Mouse (Mus musculus) monocyte, adult 2 months (primary cell): ENCODE results near the gene Olfr616.
"Not testable (repeated sequence)": the region's sequence is repeated elsewhere in the genome, so short reads cannot be mapped to it uniquely, and the experiment has no call there.

ENCODE experiments used
- DNase-seq, 2 experiments: peaks; one replicate each; pipeline ENCODE4 v3.0.0; 2022; ENCODE audit warnings: low spot score in 2 of 2, low read depth in 1 of 2

Olfr616 gene

DNA sequence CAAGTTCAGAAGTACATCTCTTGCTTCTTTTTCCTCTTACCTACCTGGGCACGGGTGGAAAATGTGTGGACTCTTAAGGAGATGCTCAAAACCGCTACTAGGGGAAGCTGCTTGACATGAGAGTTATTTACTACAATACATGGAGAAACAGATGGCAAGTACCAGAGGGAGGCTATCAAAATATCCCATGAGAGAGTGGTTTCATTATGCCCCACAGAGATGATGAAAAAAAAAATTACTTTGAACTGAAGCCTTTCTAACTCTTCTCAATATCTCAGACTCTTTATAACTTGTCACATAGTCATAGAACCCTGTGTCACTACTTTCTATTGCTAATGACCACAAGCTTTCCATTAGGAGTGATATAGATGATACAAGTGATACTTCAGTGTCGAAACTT is at the start of gene Olfr616:
Gene Olfr616 (minus strand): TSS at position 101 of the 400 bp plus-strand sequence.
- DNase-seq = no peak

DNA sequence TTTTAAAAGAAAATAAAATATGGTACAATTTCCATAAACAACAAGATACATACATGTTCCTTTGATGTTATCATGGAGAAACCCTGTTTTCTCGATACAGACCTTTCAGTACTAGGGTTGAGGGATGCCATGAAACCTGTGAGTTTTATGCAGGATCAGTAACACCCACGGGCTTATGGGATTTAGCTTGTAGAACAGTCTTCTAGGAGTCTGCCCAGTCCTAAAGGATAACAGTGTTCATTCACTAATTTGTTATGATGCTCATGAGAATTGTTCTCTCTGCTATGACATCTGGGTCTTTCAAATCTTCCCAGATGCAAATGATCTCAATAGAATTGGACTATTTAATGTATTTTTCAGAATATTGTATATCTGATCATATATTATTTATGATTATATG is 43.5 kb upstream of the Olfr616 start, which contains the start of gene Olfr620:
Gene Olfr620 (minus strand): TSS at position 101 of the 400 bp plus-strand sequence.
- no peak for DNase-seq

GRCm38 (mm10) chr7:103607425-103607824 is 38.5 kb upstream of the Olfr616 start:
- no peak for DNase-seq

GRCm38 (mm10) chr7:103600275-103600674 is 31.3 kb upstream of the Olfr616 start, which contains the start of gene Olfr619:
TSS of gene Olfr619 (plus strand) at chr7:103600575.
- no peak for DNase-seq

DNA sequence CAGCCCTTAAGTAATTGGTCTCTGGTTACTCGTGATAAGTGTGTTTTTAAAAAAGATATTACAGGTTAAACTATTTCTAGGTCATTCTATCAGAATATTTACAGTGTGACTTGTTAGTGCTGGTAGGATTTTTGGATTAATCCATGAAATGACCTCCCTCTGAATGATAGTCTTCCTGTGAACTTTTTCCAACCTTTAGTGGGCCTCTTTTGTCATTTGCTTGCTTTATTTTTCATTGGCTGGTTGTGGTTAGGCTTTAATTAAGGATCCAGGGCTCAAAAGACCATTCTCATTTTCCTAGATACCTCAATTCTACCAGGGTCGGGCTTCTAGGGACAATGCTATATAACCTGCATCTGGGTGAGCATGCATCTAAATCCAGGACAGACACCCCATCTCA is 20.9 kb upstream of the Olfr616 start, which contains the start of gene Olfr618:
Gene Olfr618 (plus strand): TSS at position 301 of the 400 bp plus-strand sequence.
- DNase-seq = no peak

GRCm38 (mm10) chr7:103572761-103573160 is 3.8 kb upstream of the Olfr616 start, which contains the start of gene Olfr617:
TSS of gene Olfr617 (plus strand) at chr7:103573061.
- no peak for DNase-seq

- no peak for DNase-seq
Measured at GRCm38 (mm10) chr7:103555779-103556178, 13.2 kb downstream of the Olfr616 start, which contains the start of gene Olfr615. TSS of gene Olfr615 (plus strand) at chr7:103556079.

- DNase-seq = no peak
Measured at GRCm38 (mm10) chr7:103547774-103548173, 21.2 kb downstream of the Olfr616 start, which contains the start of gene Olfr613. TSS of gene Olfr613 (plus strand) at chr7:103548074.

- not testable (repeated sequence) for DNase-seq
Measured at GRCm38 (mm10) chr7:103542617-103543016, 26.3 kb downstream of the Olfr616 start, which contains the start of gene Olfr612. TSS of gene Olfr612 (minus strand) at chr7:103542717.

DNA sequence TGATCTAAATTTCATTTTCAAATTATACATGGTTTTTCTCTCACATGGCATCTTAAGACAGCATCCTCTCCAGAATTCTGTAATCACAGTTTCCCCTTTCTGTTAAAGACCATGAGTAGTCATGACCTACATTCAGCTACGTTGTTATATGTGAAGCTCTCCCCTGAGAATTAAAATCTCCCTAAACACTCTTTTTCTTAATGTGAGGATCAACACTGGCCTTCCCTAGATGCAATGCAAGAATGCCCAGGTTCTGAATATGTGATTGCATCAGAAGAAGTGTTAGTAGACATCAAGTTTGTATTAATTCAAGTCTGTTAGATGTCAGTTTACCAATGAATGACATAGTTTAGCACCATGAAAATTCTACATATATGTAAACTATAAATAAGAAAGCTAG is 48.2 kb downstream of the Olfr616 start, which contains the start of gene Olfr611:
Gene Olfr611 (minus strand): TSS at position 101 of the 400 bp plus-strand sequence.
- not testable (repeated sequence) for DNase-seq
